Mouse (Mus musculus): ENCODE measurements around the gene Ephb4. TPM values are rescaled to one million over a fixed set of nuclear protein-coding genes. Genes with fewer than 3 reads are reported as not detected.

Gene Ephb4
- polyA plus RNA-seq, 1 experiment from 2014 or later: 40.5 TPM

GRCm38 (mm10) chr5:137414253-137414652 is 64.3 kb downstream of the Ephb4 start:
- H3K4me3 ChIP-seq (ENCODE audit: control insufficient read depth in 1 of 2, insufficient read depth in 1 of 2, low read depth in 1 of 2, low read length in 2 of 2): no peak overlapping the region
- no peaks in the 10 kb centered on the region for H3K9me3 ChIP-seq (ENCODE audit: control insufficient read depth, low read length)
- 31% methylated on average over 5 of the region's 5 CpGs for WGBS
- H3K4me1 ChIP-seq (ENCODE audit: control insufficient read depth in 2 of 2, insufficient read depth in 2 of 2, low read length in 2 of 2): no peaks in the 10 kb centered on the region
- H3K27ac ChIP-seq (replicated peaks in 1 of 2; ENCODE audit: control insufficient read depth in 1 of 2, insufficient read depth in 1 of 2, low read depth in 2 of 2, low read length in 2 of 2): no peak overlapping the region
- no peaks in the 10 kb centered on the region for H3K27me3 ChIP-seq (ENCODE audit: control insufficient read depth, insufficient read depth, low read length)
- no peak overlapping the region for H3K9ac ChIP-seq (ENCODE audit: low read length)
- no peak for ATAC-seq (ENCODE audit: insufficient number of reproducible peaks, insufficient read depth, low FRiP score, low read depth)
- no peaks in the 10 kb centered on the region for H3K36me3 ChIP-seq (ENCODE audit: control insufficient read depth, insufficient read depth, low read length)
- H3K4me2 ChIP-seq (ENCODE audit: low read length): no peak overlapping the region

GRCm38 (mm10) chr5:137419105-137419504 is 69.2 kb downstream of the Ephb4 start:
- H3K27me3 ChIP-seq (ENCODE audit: control insufficient read depth, insufficient read depth, low read length): no peaks in the 10 kb centered on the region
- H3K36me3 ChIP-seq (ENCODE audit: control insufficient read depth, insufficient read depth, low read length): no peaks in the 10 kb centered on the region
- ATAC-seq (ENCODE audit: insufficient number of reproducible peaks, insufficient read depth, low FRiP score, low read depth): no peak
- H3K27ac ChIP-seq (replicated peaks in 1 of 2; ENCODE audit: control insufficient read depth in 1 of 2, insufficient read depth in 1 of 2, low read depth in 2 of 2, low read length in 2 of 2): no peak overlapping the region
- H3K4me2 ChIP-seq (ENCODE audit: low read length): no peak overlapping the region
- no peaks in the 10 kb centered on the region for H3K9me3 ChIP-seq (ENCODE audit: control insufficient read depth, low read length)
- H3K4me3 ChIP-seq (ENCODE audit: control insufficient read depth in 1 of 2, insufficient read depth in 1 of 2, low read depth in 1 of 2, low read length in 2 of 2): no peak overlapping the region
- no peak overlapping the region for H3K9ac ChIP-seq (ENCODE audit: low read length)
- H3K4me1 ChIP-seq (ENCODE audit: control insufficient read depth in 2 of 2, insufficient read depth in 2 of 2, low read length in 2 of 2): no peaks in the 10 kb centered on the region; a peak in 1 of 4 replicates
- WGBS: 67% methylated on average over 9 of the region's 9 CpGs

GRCm38 (mm10) chr5:137419841-137420240 is 69.9 kb downstream of the Ephb4 start:
- no peak overlapping the region for H3K4me2 ChIP-seq (ENCODE audit: low read length)
- no peaks in the 10 kb centered on the region for H3K27me3 ChIP-seq (ENCODE audit: control insufficient read depth, insufficient read depth, low read length)
- no peaks in the 10 kb centered on the region for H3K9me3 ChIP-seq (ENCODE audit: control insufficient read depth, low read length)
- H3K27ac ChIP-seq (replicated peaks in 1 of 2; ENCODE audit: control insufficient read depth in 1 of 2, insufficient read depth in 1 of 2, low read depth in 2 of 2, low read length in 2 of 2): no peak overlapping the region
- WGBS: 65% methylated on average over 4 of the region's 4 CpGs
- no peaks in the 10 kb centered on the region for H3K36me3 ChIP-seq (ENCODE audit: control insufficient read depth, insufficient read depth, low read length)
- no peak for ATAC-seq (ENCODE audit: insufficient number of reproducible peaks, insufficient read depth, low FRiP score, low read depth)
- H3K4me3 ChIP-seq (ENCODE audit: control insufficient read depth in 1 of 2, insufficient read depth in 1 of 2, low read depth in 1 of 2, low read length in 2 of 2): no peak overlapping the region
- H3K4me1 ChIP-seq (ENCODE audit: control insufficient read depth in 2 of 2, insufficient read depth in 2 of 2, low read length in 2 of 2): no peaks in the 10 kb centered on the region; a peak in 1 of 4 replicates
- H3K9ac ChIP-seq (ENCODE audit: low read length): no peak overlapping the region

- H3K9me3 ChIP-seq (ENCODE audit: control insufficient read depth, low read length): no peaks in the 10 kb centered on the region
- no peak overlapping the region for H3K9ac ChIP-seq (ENCODE audit: low read length)
- H3K4me3 ChIP-seq (ENCODE audit: control insufficient read depth in 1 of 2, insufficient read depth in 1 of 2, low read depth in 1 of 2, low read length in 2 of 2): no peak overlapping the region
- no peaks in the 10 kb centered on the region for H3K27me3 ChIP-seq (ENCODE audit: control insufficient read depth, insufficient read depth, low read length)
- H3K4me1 ChIP-seq (ENCODE audit: control insufficient read depth in 2 of 2, insufficient read depth in 2 of 2, low read length in 2 of 2): no peaks in the 10 kb centered on the region
- WGBS: 63% methylated on average over 6 of the region's 6 CpGs
- ATAC-seq (ENCODE audit: insufficient number of reproducible peaks, insufficient read depth, low FRiP score, low read depth): no peak
- H3K27ac ChIP-seq (replicated peaks in 1 of 2; ENCODE audit: control insufficient read depth in 1 of 2, insufficient read depth in 1 of 2, low read depth in 2 of 2, low read length in 2 of 2): no peak overlapping the region
- H3K4me2 ChIP-seq (ENCODE audit: low read length): no peak overlapping the region
- H3K36me3 ChIP-seq (ENCODE audit: control insufficient read depth, insufficient read depth, low read length): no peaks in the 10 kb centered on the region
Measured at GRCm38 (mm10) chr5:137425648-137426047, 75.7 kb downstream of the Ephb4 start.

Other genes with a start within 250 kb of the Ephb4 start
- 8.1 and 8.4 TPM in 2 replicates for gene Trim56, start 233.9 kb upstream of the Ephb4 start, polyA plus RNA-seq (2014; fragmentation: Nextera tagmentation; extraction: Ambion mirVana)
- gene Muc3, start 200.8 kb upstream of the Ephb4 start, polyA plus RNA-seq (2014; fragmentation: Nextera tagmentation; extraction: Ambion mirVana): not detected in 2 replicates
- not detected in 2 replicates for gene Muc3a, start 137.7 kb upstream of the Ephb4 start, polyA plus RNA-seq (2014; fragmentation: Nextera tagmentation; extraction: Ambion mirVana)
- 11.2 and 12.5 TPM in 2 replicates for gene Ache, start 62.6 kb upstream of the Ephb4 start, polyA plus RNA-seq (2014; fragmentation: Nextera tagmentation; extraction: Ambion mirVana)
- 7.1 and 7.4 TPM in 2 replicates for gene Ufsp1, start 55.5 kb upstream of the Ephb4 start, polyA plus RNA-seq (2014; fragmentation: Nextera tagmentation; extraction: Ambion mirVana)
- 58.6 and 69.9 TPM in 2 replicates for gene Srrt, start 42.4 kb upstream of the Ephb4 start, polyA plus RNA-seq (2014; fragmentation: Nextera tagmentation; extraction: Ambion mirVana)
- 32.3 and 38.9 TPM in 2 replicates for gene Trip6, start 35.7 kb upstream of the Ephb4 start, polyA plus RNA-seq (2014; fragmentation: Nextera tagmentation; extraction: Ambion mirVana)
- gene Slc12a9, start 16.5 kb upstream of the Ephb4 start, polyA plus RNA-seq (2014; fragmentation: Nextera tagmentation; extraction: Ambion mirVana): 5.3 and 5.7 TPM in 2 replicates
- gene Zan, start 127.0 kb downstream of the Ephb4 start, polyA plus RNA-seq (2014; fragmentation: Nextera tagmentation; extraction: Ambion mirVana): 0.11 and 0.16 TPM in 2 replicates
- gene Pop7, start 152.4 kb downstream of the Ephb4 start, polyA plus RNA-seq (2014; fragmentation: Nextera tagmentation; extraction: Ambion mirVana): 44.3 and 49.8 TPM in 2 replicates
- gene Gigyf1, start 168.4 kb downstream of the Ephb4 start, polyA plus RNA-seq (2014; fragmentation: Nextera tagmentation; extraction: Ambion mirVana): 8.7 and 9.6 TPM in 2 replicates
- not detected in 2 replicates for gene Epo, start 183.1 kb downstream of the Ephb4 start, polyA plus RNA-seq (2014; fragmentation: Nextera tagmentation; extraction: Ambion mirVana)
- gene Gnb2, start 183.4 kb downstream of the Ephb4 start, polyA plus RNA-seq (2014; fragmentation: Nextera tagmentation; extraction: Ambion mirVana): 296 and 340 TPM in 2 replicates
- 0.31 TPM in 1 of 2 replicates, not detected in the other for gene Actl6b, start 203.4 kb downstream of the Ephb4 start, polyA plus RNA-seq (2014; fragmentation: Nextera tagmentation; extraction: Ambion mirVana)
- 0.11 and 0.20 TPM in 2 replicates for gene Tfr2, start 219.7 kb downstream of the Ephb4 start, polyA plus RNA-seq (2014; fragmentation: Nextera tagmentation; extraction: Ambion mirVana)

Data from heart, embryonic 14.5 days (tissue).